Mouse (Mus musculus) testis, adult 2 months (tissue): Measurements from ENCODE around the gene Il23a.

Source experiments
- CTCF ChIP-seq: fragments of 200-500 bp; IDR thresholded peaks from 2 replicates; pipeline ENCODE4 v1.5.1; 2012; ENCODE audit warnings: low read depth, mild to moderate bottlenecking, inconsistent platforms, low read length, moderate library complexity; ENCODE audit not compliant: control insufficient read depth, insufficient read depth, insufficient replicate concordance
- POLR2A ChIP-seq: fragments of 200-500 bp; IDR thresholded peaks from 2 replicates; pipeline ENCODE4 v1.6.1; 2012; ENCODE audit warnings: low read depth, mild to moderate bottlenecking, inconsistent platforms, low read length, moderate library complexity; ENCODE audit not compliant: control insufficient read depth

DNA sequence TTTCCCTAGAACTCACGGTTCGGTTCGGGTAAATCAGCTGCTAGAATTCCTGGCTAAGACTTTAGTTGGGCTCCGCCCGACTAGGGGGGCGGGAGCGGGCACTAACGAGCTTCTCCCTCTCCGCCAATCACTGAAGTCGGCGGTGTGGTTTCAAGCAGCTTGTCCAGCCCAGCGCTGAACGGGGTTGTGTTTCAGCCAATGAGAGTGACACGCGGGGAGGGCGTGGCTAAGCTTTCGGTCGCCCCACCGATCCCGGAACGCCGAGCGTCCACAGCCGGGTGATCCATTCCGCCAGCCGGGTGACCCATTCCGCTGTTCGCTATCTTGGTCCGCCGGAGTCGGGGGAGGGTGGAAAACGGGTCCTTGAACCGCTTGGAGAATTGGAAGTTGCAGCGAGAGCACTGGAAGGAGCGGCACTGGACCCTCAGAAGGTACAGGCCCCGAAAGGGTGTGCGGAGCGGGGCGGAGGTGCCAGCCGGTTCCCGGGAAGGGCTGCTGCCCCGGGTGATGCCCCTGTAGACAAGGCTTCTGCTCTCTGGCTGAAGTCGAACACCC is 28.2 kb downstream of the Il23a start, which contains the start of gene Stat2:
- no peak for TF ChIP-seq CTCF
- peak; percentile 95 for TF ChIP-seq POLR2A
